Mouse (Mus musculus) v-Abl transformed pro-B cells (cell line): ENCODE measurements around the gene Tor3a.
"Not testable (repeated sequence)": the region's sequence is repeated elsewhere in the genome, so short reads cannot be mapped to it uniquely, and the experiment has no call there.

Experiments used
- in situ Hi-C, 2 experiments: fragments of 400-800 bp; cut with MboI; formaldehyde crosslinking; loops; one replicate each; pipeline ENCODE4 v1.15.1; 2025; ENCODE audit not compliant: unreplicated experiment in 2 of 2

The Tor3a gene

DNA sequence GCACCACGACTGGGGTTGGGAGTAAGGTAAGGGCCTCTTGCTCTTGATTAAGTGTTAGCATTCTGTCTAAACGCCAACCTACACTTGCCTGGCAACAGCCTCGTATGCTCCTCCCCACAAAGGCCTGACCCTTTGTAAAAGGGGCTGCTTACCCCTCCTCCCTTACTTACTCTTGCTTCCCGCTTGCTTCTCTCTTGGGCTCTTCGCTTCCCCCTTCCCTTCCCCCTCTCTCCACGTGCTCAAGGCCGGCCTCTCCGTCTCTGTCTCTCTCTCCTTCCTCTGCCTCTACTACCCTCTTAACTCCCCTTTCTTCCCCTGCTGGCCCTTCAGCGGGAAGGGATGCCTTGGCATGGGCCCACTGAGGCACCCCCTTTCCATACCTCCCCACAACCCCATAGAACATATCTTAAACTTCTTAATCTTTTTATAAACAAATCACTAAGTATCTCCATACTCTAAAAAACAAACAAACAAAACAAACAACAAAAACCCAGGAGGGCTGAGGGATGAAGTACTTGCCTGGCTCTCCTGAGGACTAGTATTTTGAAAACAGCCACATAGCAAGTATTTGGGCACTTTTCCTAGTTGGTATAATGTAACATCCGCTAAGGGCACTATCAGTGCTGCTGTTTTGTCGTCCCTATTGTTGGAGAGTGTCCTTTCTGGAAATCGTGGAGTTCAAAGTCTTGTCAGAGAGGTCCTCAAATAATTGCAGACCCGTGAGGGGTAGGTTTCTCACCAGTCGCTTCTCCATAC, 1.3 kb downstream of the Tor3a start:
- in situ Hi-C loops, result no loop called here

DNA sequence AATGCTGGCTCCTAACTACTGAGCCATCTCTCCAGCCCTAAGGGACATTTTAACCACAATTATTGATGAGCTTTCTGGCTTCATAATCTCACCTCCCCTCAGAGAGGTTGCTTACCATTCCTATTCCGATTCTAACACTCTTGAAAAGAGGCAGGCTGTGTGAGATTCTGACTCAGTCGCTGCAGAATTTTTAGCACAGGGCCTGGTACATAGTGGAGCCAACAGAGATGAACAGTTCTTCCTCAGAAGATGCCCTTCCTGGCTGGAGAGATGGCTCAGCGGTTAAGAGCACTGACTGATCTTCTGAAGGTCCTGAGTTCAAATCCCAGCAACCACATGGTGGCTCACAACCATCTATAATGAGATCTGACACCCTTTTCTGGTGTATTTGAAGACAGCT, 2.2 kb downstream of the Tor3a start:
- in situ Hi-C loops, result no loop called here

DNA sequence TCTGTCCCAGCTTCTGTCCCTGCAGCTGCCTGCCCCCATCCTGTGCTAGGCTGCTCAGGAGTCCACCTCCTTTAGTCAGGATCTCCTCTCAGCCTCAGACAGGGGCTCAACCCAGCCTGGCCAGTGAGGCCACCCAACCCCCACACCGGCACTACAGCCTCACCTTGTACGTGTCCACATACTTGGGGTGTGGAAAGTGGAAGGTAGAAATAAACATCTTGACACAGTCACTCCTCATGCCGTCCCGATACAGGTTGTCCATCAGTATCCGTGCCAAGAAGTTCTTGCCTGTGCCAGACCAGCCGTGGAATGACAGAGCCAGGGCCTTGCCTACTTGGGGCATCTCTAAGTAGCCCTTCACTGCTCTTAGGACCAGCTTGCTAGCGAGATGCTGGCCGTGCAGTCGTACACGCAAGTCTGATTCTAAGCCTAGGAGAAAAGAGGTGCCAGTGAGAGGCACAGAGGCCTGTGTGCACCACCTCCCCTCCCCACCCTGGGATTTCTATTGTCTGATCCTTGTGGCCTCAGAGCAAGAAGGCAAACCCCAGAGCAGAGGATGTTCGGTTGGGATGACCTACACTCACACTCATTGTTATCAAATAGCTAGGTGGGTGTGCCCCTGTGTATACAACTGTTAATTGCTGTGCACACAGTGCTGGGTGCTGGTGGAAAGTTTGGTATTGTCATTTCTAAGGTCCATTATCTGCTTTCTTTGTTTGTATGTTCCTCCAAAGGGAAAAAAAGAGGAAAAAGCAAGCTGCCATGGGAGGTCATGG, 4.8 kb downstream of the Tor3a start:
- in situ Hi-C loops, result no loop called here

DNA sequence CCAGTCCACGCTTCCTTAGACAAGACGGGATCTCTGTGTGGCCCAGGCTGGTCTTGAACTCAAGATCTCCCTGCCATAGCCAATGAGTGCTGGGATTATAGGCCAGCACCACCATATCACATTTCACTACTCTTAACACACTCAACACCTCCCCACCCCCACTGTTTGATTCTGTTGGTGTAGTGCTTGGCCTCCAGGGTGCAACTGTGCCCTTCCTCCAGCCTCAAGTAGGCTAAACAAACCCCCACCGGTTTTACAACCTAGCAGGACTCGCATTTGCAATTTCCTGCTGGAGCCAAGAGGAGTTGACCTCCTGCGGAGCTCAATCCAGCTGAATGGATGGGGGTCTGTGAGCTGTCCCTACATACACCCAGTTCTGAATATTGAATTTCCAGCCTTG, 5.6 kb downstream of the Tor3a start:
- in situ Hi-C loops, result no loop called here

DNA sequence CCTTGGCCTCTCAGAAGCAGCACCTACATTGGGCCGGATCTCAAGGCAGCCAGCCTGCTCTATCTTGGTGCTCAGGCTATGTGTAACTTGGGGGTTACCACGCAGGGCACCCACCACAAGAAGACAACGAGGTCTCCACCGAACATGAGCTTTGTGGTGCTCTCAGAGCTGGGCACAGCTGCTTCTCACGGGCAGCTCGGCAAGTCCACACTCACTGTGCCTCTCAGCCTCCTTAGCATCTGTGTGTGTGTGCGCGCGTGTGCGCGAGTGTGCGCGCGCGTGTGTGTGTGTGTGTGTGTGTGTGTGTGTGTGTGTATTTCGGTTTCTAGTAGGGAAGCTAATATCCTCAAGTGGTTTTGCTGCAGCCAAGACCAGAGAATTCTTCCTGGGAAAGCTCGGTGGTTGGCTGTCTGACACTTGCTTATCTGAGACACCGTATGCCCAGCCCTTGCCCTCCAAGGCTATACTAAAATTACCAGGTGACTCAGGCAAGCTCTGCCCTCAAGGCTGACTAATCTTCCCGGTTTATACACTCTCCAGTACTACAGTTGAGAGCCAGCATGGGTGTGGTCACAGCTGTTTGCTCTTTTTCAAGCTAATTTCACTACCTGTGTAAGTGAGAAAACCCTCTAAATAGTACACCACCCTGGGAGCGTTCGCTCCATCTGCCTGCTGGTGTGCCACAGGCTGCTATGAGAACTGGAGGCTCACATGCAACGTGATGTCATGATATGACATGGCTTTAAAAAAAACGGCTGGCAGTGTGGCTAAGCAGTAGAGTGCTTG, 6.8 kb downstream of the Tor3a start:
- in situ Hi-C loops, result no loop called here

DNA sequence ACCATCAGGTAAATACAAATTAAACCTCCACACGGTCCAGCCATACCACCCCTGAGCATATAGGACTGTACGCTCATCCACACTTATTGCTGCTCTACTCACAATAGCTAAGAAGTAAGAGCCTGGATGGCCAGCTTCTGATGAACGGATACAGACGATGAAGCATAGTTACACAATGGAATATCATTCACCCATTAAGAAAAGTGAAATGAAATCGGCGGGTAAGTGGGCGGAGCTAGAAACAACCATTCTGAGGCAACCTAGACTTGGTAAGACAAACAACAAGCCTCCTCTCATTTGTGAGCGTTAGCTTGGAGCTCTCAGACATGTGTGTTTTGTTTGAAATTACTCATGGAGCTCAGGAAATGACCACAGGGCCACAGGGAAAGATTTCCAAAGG, 8.4 kb downstream of the Tor3a start:
- in situ Hi-C loops, result no loop called here

DNA sequence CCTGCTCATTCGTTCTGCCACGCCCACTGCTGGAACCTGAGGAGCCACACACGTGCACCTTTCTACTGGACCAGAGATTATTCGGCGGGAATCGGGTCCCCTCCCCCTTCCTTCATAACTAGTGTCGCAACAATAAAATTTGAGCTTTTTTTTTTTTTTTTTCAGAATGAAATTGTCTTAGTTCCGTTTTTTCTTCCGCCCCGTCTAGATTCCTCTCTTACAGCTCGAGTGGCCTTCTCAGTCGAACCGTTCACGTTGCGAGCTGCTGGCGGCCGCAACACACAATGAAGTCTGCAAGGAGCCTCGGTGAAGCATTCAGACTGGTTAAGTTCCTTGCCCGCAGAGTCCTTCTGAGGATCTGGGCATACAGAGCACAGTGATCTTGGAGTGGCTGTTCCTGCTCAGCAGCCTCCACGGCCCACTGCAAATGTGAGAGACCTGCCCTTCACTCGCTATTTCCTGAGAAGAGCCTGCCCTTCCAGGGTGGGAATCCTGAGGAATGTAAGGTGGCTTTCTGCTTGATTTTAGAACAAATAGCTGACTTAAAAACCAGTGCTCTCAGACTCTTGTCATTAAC, 13.4 kb downstream of the Tor3a start:
- in situ Hi-C loops, result not testable (repeated sequence)

DNA sequence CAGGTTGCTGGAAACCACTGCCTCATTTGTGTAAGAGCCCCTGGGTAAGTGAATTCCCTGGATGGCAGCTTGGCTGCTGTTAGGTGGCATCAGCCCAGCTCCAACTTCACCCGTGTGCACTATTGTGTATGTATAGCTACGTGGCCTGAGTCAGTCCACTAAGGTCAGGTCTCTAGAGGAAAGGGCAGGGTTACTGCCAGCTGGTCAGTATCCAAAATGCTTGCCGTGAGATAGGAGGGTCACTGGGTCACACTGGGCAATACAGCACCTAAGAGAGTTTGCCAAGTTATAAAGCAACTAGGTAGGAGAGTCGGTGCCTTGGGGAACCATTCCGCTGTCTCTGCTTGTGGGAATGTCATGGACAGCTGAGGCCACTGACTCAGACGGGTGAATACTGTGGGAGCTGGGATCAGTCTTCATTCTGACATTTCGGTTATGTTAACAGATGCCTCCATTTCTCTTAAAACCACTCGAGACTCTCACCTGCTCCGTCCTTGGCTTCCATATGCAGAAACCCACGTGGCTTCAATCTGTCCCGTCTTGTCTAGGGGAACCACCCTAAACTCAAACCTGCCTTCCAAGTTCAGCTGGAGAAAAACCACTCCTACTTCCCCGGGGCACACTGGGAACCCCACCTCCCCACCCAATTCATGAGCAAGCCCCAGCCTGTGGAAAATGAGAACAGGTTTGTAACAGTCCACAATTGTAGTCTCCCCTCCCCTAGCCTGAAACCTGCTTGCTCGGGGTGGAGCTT, 14.1 kb downstream of the Tor3a start:
- in situ Hi-C loops, result no loop called here

DNA sequence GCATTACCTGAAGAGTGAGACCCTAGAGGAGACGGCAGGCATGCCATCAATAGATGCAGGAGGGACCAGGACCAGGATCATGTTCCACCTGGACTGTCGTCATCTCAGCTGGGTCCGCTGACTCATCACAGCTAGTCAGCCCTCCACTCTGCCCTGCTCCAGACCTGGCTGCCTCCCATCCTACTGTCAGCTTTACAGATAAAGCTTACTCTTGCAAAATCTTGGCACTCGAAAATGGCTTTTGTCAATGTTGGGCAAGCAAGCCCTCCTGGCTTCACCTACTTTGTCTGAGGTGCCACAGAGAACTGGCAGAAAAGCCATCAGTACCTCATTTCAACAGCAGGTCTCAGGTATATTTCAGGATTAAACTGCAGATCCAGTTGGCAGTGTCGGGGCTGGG, 15.5 kb downstream of the Tor3a start:
- in situ Hi-C loops, result no loop called here

DNA sequence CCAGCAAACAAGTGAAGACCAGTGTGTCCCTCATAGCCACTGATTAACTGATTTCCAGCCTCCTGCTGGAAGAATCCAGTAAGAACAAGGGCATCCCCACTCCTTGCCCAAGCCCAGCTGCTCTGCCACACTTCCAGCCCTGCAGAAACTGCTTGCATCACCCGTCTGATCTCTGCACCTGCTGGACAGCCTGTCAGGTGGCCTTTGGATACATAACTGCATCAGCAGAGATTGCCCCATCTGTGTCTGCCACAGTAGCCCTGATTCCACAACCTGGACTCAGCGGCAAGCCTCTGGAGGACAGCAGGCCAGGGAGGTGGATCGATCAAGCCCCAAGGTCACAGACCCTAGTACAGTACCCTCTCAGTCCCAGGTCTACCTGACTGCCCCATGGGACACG, 16.6 kb downstream of the Tor3a start:
- in situ Hi-C loops, result no loop called here

DNA sequence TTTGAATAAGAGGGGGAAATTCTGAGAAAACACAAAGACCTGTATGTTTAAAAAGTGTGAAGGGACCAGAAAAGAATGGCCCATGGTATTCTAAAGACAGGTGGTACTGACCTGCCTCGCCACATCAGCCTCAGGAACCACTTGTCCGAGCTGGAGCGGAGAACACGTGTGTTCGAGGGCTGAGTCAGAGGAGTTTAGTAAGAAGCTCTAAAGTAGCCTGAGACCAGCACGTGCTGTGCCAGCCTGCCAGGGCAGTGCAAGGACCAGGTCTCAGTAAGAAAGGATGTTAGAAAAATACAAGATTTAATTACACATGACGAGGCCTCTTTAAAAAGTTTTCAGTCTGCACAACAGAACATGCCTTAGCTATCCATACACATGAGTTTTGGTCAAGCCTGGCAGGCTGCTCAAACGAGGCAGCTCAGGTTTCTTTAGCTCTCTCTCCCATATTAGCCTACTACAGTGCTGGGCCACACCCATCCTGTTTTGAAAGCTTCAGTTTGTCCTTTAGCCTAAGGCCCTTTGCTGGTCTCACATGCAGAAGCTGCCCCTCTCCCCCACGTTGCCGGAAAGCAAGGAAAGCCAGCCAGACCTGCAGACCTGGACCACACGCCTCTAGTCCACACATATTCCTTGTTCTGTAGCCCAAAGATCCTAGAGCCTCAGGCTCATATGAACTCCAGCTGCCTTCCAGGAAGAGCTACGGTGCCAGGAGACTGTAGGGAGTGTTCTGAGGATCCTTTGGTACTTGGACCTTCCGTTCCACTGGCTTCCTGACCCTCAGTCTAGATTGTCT, 19.2 kb downstream of the Tor3a start:
- in situ Hi-C loops, result no loop called here

DNA sequence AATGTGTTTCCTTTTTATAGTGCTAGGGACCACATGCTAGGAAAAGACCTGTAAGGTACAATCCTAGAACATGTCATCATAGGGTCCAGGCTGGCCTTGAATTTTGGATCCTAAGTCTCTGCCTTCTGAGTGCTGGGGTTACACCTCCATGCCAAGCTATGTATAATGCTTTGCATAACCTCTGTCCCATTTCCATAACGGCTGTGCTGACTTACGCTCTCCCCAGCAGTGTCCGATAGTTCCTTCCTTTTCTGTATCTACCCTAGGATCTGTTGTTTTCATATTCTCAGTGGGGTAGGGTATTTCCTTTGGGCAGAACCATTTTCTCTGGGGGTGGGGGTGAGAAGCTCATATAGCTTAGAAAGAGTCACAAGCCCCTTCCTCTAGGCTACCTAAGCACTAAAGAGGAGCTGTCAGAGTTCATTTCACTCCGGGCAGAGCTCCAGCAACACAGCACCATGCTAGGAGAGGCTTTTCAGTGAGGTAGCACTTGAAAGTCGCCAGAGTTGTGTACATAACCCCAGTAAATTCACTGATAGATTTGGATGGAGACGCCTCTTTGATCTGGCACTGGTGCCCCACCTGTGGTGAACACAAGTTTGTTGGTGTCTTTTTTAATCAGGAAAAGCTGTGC, 21.9 kb downstream of the Tor3a start:
- in situ Hi-C loops, result no loop called here

DNA sequence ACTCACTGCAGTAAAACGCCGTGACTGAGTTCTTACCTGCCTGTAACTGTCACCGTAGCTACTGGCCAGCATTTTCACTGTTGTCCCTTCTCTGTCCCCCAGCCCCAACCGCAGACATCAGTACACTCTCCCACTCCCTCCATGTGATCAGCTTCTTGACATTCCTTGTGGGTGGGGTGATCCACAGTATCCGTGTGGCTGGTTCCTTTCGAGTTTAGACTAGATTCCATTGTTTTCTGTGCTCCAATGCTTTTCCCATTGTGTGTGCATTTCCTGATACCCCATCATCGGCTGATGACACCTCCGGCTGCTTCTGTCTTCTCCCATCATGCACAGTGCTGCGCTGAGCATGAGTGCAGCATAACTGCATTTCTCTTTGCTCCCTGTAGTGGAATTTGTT, 23.5 kb downstream of the Tor3a start:
- in situ Hi-C loops, result no loop called here

DNA sequence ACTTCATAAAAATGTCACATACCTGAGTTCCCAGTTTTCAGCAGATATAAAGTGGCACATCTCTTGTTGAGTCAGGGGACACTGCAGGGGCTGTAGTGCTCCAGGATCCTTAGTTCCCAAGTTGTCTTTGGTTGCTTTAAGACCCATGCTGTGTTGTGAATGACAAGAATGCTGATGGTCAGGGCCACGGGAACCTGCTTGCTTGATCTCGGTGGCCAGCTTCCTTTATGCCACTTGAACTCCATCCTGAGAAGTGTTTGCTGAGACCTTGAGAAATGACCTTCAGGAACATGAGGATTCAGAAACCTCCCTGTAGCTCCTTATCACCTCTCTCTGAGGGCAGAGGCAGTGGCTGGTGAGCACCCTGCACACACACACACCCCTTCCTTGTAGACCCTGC, 25.5 kb downstream of the Tor3a start:
- in situ Hi-C loops, result no loop called here

DNA sequence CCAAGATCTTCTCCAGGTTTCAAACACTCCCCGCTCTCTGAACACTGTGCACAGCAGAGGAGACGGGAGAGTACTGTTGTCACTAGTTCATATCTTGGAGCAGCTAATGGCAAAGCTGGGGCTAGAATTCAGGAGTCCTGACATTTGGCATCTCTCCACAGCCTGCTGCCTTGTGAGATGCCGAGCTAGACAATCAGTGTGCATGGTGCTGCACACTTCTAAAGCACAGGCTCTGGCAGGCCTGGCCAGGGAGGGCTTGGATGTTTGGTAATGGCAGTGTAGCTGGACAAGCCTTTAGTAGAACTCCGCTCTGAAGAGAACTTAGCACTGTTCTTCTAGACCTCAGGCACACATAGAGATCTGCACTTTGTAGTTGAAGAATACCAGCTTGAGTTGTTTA, 28.2 kb downstream of the Tor3a start:
- in situ Hi-C loops, result no loop called here

DNA sequence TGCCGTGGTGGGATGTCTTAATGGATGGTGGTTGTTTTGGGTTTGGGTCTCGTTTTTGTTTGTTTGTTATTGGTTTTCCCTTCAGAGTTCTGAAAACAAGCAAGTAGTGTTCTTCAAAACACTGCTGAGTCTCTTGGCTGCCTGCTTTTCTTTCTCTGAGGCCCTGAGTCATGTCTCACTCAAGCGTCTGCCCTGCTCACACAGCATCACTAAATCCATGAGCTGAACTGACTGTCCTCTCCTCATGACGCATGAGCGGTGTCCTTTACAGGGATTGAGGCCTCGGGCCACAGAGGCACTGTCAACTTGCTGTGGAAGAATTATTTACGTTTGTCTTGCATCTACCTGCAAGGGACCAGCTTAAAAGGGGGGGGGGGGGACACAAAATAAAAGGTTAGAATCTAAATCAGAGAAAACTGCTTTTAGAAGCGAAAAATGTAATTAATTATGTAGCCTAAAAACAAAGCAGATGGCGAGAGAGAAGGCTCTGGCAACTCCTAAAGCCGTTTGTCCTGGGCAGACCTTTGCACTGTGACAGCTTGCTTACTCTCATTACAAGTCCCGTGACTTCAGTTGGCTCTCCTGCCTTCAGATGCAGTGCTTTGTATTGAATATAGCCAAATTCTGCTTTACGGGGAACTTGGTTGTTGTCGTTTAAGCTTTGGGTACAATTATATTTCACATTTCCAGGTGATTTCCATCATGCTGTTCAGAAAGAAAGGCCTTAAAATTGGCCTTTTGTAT, 29.2 kb downstream of the Tor3a start:
- in situ Hi-C loops, result no loop called here

DNA sequence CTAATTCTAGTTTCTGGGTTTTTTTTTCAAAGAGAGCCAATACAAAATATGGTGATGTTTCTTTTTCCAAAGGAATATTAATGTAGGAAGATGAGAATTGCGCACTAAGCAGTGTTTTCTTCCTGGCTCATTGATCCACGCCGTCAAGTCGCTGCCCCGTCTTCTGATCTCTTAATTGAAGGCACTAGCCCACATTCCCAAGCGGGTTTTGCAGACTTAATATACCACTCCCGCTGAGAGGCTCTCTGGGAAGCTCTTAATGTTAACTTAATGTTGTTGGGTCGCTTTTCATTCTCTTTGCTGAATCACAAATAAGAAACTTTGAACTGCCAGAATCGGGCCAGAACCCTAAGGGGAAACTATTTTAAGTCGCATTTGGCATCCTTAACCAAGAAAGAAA, 30.1 kb downstream of the Tor3a start:
- in situ Hi-C loops, result no loop called here

DNA sequence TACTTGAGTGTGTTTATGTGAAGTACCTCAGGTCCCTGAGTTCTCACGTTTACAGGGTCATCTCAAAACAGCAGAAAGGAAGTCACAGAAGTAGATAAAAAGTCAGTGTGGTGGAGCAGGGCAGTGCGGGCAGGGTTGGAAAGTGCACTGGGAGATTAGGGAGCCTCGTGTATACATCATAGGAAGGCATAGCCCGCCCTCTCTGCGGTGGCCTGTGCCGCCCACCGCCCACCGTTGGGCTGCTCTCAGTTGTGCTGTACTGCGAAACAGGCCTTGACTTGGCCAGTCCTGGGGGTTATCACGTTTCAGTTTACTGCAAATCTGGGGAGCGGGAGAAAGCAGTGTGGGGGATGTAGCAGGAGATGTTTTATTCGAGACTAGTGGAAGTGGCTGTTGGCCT, 31.3 kb downstream of the Tor3a start:
- in situ Hi-C loops, result no loop called here

DNA sequence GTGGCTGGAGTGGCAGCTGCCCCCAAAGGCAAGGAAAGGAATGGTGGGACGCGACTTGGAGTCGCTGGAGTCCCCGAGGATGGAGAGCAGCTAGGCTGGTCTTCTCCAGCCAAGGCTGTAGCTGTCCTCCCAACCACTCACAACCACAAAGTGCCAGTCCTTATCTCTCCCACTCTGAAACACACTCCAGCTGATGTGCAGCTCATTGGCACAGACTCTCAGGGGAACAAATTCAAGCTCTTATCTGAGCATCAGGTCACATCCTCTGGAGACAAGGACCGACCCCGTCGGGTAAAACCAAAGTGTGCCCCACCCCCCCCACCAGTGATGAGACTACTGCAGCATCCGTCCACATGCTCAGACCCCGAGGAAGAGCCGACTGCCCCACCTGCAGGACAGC, 32.3 kb downstream of the Tor3a start:
- in situ Hi-C loops, result no loop called here
